Comparison of ENCODE assay signal across 11 mouse cellular contexts in the genomic region with DNA sequence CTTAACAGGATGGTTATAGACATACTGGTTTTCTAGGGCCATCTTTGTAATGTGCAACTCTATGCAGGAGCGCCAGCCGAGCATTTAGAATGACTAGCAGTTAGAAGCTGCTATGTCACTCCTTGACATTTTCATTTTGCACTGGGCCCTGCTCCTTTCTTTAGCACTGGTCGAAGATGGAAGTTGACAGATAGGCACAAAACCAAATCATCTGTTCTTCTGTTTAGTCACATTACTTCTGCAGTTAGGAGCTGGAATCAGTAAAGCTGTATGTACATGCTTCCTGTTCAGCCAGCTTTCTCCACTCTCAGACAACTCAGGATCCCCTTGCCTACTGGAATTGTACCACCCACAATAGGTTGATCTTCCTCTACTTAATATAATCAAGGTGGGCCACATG. TPM values are rescaled to one million over a fixed set of nuclear protein-coding genes. Genes with fewer than 3 reads are reported as not detected.
DNase-seq lines count a peak whose midpoint lies in the region; ATAC-seq and TF ChIP-seq lines count a peak whose summit lies in the region.
"Had no signal": no experiment of that assay in that cellular context is flagged by ENCODE, and none has a peak within 500 bp of the region (broad histone marks: within the 10 kb centered on the region; RNA-seq: fewer than 3 reads in every experiment).

No protein-coding gene starts in this region.

- peak overlapping the region; percentile 65; the same call in 1 of the 2 replicates for H3K4me2 ChIP-seq in heart, embryonic 15.5 days
- H3K4me2 ChIP-seq in hindbrain, embryonic 15.5 days = peak overlapping the region; percentile 65
- H3K4me2 ChIP-seq in midbrain, embryonic 16.5 days (ENCODE audit: low read length) = peak overlapping the region; percentile 70

- H3K9me3 ChIP-seq in heart, embryonic 15.5 days (replicated peaks) = no peaks in the 10 kb centered on the region
- H3K9me3 ChIP-seq in hindbrain, embryonic 15.5 days = no peaks in the 10 kb centered on the region
- no peaks in the 10 kb centered on the region for H3K9me3 ChIP-seq in midbrain, embryonic 16.5 days (replicated peaks; ENCODE audit: control insufficient read depth, low read length, poor library complexity, severe bottlenecking)

- 89% methylated on average over 3 of the region's 3 CpGs for WGBS in heart, embryonic 15.5 days
- WGBS in hindbrain, embryonic 15.5 days = 77% methylated on average over 3 of the region's 3 CpGs
- WGBS in midbrain, embryonic 16.5 days = 90% methylated on average over 3 of the region's 3 CpGs
- WGBS in thymus, adult 2 months = 96% methylated on average over 3 of the region's 3 CpGs

- H3K4me3 ChIP-seq in heart, embryonic 15.5 days = no peak overlapping the region
- peak overlapping the region; percentile 63; the same call in 1 of the 2 replicates for H3K4me3 ChIP-seq in hindbrain, embryonic 15.5 days
- H3K4me3 ChIP-seq in midbrain, embryonic 16.5 days (ENCODE audit: low read depth, low read length) = no peak overlapping the region
- H3K4me3 ChIP-seq in thymus, adult 2 months (ENCODE audit: control insufficient read depth, insufficient read depth, low read length) = no peak overlapping the region

- no peak overlapping the region for H3K27ac ChIP-seq in heart, embryonic 15.5 days
- H3K27ac ChIP-seq in hindbrain, embryonic 15.5 days (replicated peaks) = no peak overlapping the region
- H3K27ac ChIP-seq in midbrain, embryonic 16.5 days (ENCODE audit: low read length) = no peak overlapping the region
- no peak overlapping the region for H3K27ac ChIP-seq in thymus, adult 2 months (ENCODE audit: control insufficient read depth, insufficient read depth, low read length)
- H3K27ac ChIP-seq: kidney, postnatal 0 days had no signal

- DNase-seq in heart, postnatal 25 days (ENCODE audit: low spot score) = no peak
- peak; percentile 25 for DNase-seq in c-Kit-positive CD71-positive TER-119-positive erythroid progenitor cells, embryonic 14.5 days (ENCODE audit: low spot score)
- DNase-seq in B cell, adult 2 months = no peak
- no peak for DNase-seq in thymus, adult 2 months
- no peak for DNase-seq in left cerebral cortex, adult 9 months (ENCODE audit: low spot score in 2 of 2)
- DNase-seq: cerebellum, postnatal 25 days had no signal

- no peak for ATAC-seq in heart, embryonic 15.5 days (replicated peaks; ENCODE audit: insufficient number of reproducible peaks, insufficient read depth, low FRiP score, low read depth)
- ATAC-seq in hindbrain, embryonic 15.5 days (ENCODE audit: low FRiP score, low read depth) = no peak
- no peak for ATAC-seq in midbrain, embryonic 16.5 days
- ATAC-seq: Patski had no signal

- H3K9ac ChIP-seq in heart, embryonic 15.5 days = no peak overlapping the region
- no peak overlapping the region for H3K9ac ChIP-seq in hindbrain, embryonic 15.5 days
- H3K9ac ChIP-seq in midbrain, embryonic 16.5 days (ENCODE audit: low read depth, low read length) = no peak overlapping the region

- H3K27me3 ChIP-seq in heart, embryonic 15.5 days = no peaks in the 10 kb centered on the region
- no peaks in the 10 kb centered on the region for H3K27me3 ChIP-seq in hindbrain, embryonic 15.5 days
- H3K27me3 ChIP-seq in midbrain, embryonic 16.5 days (ENCODE audit: control insufficient read depth, insufficient read depth, low read depth, low read length) = no peaks in the 10 kb centered on the region
- no peaks in the 10 kb centered on the region for H3K27me3 ChIP-seq in thymus, adult 2 months (ENCODE audit: control insufficient read depth, insufficient read depth, low read length)
- H3K27me3 ChIP-seq: Patski had no signal

- peaks cover 16% of the 10 kb centered on the region for H3K36me3 ChIP-seq in heart, embryonic 15.5 days
- peaks cover 16% of the 10 kb centered on the region for H3K36me3 ChIP-seq in hindbrain, embryonic 15.5 days
- H3K36me3 ChIP-seq in midbrain, embryonic 16.5 days (ENCODE audit: control insufficient read depth, insufficient read depth, low read length) = peaks cover 10% of the 10 kb centered on the region
- peaks cover 12% of the 10 kb centered on the region for H3K36me3 ChIP-seq in thymus, adult 2 months (ENCODE audit: control insufficient read depth, insufficient read depth, low read length)

- no peak for TF ChIP-seq CTCF in thymus, adult 2 months (IDR thresholded peaks at IDR 0.05; ENCODE audit: borderline replicate concordance, control insufficient read depth, extremely low read depth, insufficient read depth, low read length, poor library complexity)

- no peak for TF ChIP-seq POLR2A in thymus, adult 2 months (IDR thresholded peaks at IDR 0.05; ENCODE audit: control insufficient read depth, extremely low read depth, insufficient read depth, low read length, poor library complexity)

- peaks cover 9% of the 10 kb centered on the region for H3K4me1 ChIP-seq in heart, embryonic 15.5 days (replicated peaks)
- peaks cover 14% of the 10 kb centered on the region for H3K4me1 ChIP-seq in hindbrain, embryonic 15.5 days (replicated peaks)
- H3K4me1 ChIP-seq in midbrain, embryonic 16.5 days (ENCODE audit: control insufficient read depth, insufficient read depth, low read length) = peaks cover 11% of the 10 kb centered on the region
- no peaks in the 10 kb centered on the region for H3K4me1 ChIP-seq in thymus, adult 2 months (replicated peaks; ENCODE audit: control insufficient read depth, insufficient read depth, low read length)

- intact Hi-C loops in heart, postnatal 25 days (cut with DNase I) = loop anchor here (5.0 kb wide), 1 partner anchor 47 kb away; a partner anchor contains a TSS

RNA-seq across cellular contexts. Expression of a gene that starts 1.6 kb away (rescaled TPM):
- polyA plus RNA-seq in heart, embryonic 15.5 days (2015; fragmentation: Nextera tagmentation; extraction: Ambion mirVana) = 15.6 and 17.0 TPM in 2 replicates
- 10 to 100 TPM; 17.1 to 18.0 TPM for total RNA-seq in heart, postnatal 25 days (2021)
- polyA plus RNA-seq in hindbrain, embryonic 15.5 days (2015; fragmentation: Nextera tagmentation; extraction: Ambion mirVana) = 22.3 and 22.6 TPM in 2 replicates
- polyA plus RNA-seq in midbrain, embryonic 16.5 days (2015; fragmentation: Nextera tagmentation; extraction: Ambion mirVana) = 23.7 and 23.8 TPM in 2 replicates
- 4.8 and 5.6 TPM in 2 replicates for polyA plus RNA-seq in thymus, adult 2 months (2012; rRNA removed)

RNA-seq across cellular contexts. Expression of a gene that starts 18.2 kb away (rescaled TPM):
- polyA plus RNA-seq in heart, embryonic 15.5 days (2015; fragmentation: Nextera tagmentation; extraction: Ambion mirVana) = 0.19 and 0.34 TPM in 2 replicates
- total RNA-seq in heart, postnatal 25 days (2021) = 1 to 10 TPM in 1 of 2 experiments, under 1 TPM in 1; 0.68 to 1.0 TPM
- 1.2 and 2.8 TPM in 2 replicates for polyA plus RNA-seq in hindbrain, embryonic 15.5 days (2015; fragmentation: Nextera tagmentation; extraction: Ambion mirVana)
- polyA plus RNA-seq in midbrain, embryonic 16.5 days (2015; fragmentation: Nextera tagmentation; extraction: Ambion mirVana) = 0.71 and 0.98 TPM in 2 replicates
- 0.07 and 0.14 TPM in 2 replicates for polyA plus RNA-seq in thymus, adult 2 months (2012; rRNA removed)
- polyA plus RNA-seq: Patski had no signal

RNA-seq across cellular contexts. Expression of a gene that starts 48.3 kb away (rescaled TPM):
- polyA plus RNA-seq in heart, embryonic 15.5 days (2015; fragmentation: Nextera tagmentation; extraction: Ambion mirVana) = 83.1 and 109 TPM in 2 replicates
- total RNA-seq in heart, postnatal 25 days (2021) = 10 to 100 TPM; 21.0 to 23.8 TPM
- 47.7 and 61.1 TPM in 2 replicates for polyA plus RNA-seq in hindbrain, embryonic 15.5 days (2015; fragmentation: Nextera tagmentation; extraction: Ambion mirVana)
- 40.0 and 48.6 TPM in 2 replicates for polyA plus RNA-seq in midbrain, embryonic 16.5 days (2015; fragmentation: Nextera tagmentation; extraction: Ambion mirVana)
- polyA plus RNA-seq in thymus, adult 2 months (2012; rRNA removed) = 12.6 TPM in 2 replicates

RNA-seq across cellular contexts. Expression of a gene that starts 48.4 kb away (rescaled TPM):
- 23.1 and 23.2 TPM in 2 replicates for polyA plus RNA-seq in heart, embryonic 15.5 days (2015; fragmentation: Nextera tagmentation; extraction: Ambion mirVana)
- 10 to 100 TPM in 1 of 2 experiments, 1 to 10 TPM in 1; 9.9 to 12.9 TPM for total RNA-seq in heart, postnatal 25 days (2021)
- 55.1 and 57.4 TPM in 2 replicates for polyA plus RNA-seq in hindbrain, embryonic 15.5 days (2015; fragmentation: Nextera tagmentation; extraction: Ambion mirVana)
- polyA plus RNA-seq in midbrain, embryonic 16.5 days (2015; fragmentation: Nextera tagmentation; extraction: Ambion mirVana) = 68.1 and 72.7 TPM in 2 replicates
- polyA plus RNA-seq in thymus, adult 2 months (2012; rRNA removed) = 11.8 and 13.5 TPM in 2 replicates

RNA-seq across cellular contexts. Expression of a gene that starts 48.6 kb away (rescaled TPM):
- 5.1 and 5.5 TPM in 2 replicates for polyA plus RNA-seq in heart, embryonic 15.5 days (2015; fragmentation: Nextera tagmentation; extraction: Ambion mirVana)
- not detected for total RNA-seq in heart, postnatal 25 days (2021)
- polyA plus RNA-seq in hindbrain, embryonic 15.5 days (2015; fragmentation: Nextera tagmentation; extraction: Ambion mirVana) = 10.7 and 11.1 TPM in 2 replicates
- polyA plus RNA-seq in midbrain, embryonic 16.5 days (2015; fragmentation: Nextera tagmentation; extraction: Ambion mirVana) = 9.6 and 12.3 TPM in 2 replicates
- 0.19 and 0.58 TPM in 2 replicates for polyA plus RNA-seq in thymus, adult 2 months (2012; rRNA removed)
